Mouse (Mus musculus) neural tube, embryonic 14.5 days (tissue): ENCODE measurements at regions not wholly inside any gene's neighbourhood (a gene's known extent, or its start where the extent isn't known, plus 50 kb on each side); places are given as distances from the start of the nearest gene placed in this dataset.

ENCODE experiments used
- ATAC-seq: fragments of 200-750 bp; cut with Nextera tagmentation; 2 replicates; pipeline ENCODE4 v1.8.0; 2017; ENCODE audit warnings: low read depth, mild to moderate bottlenecking, moderate TSS enrichment, moderate library complexity
- H3K27ac ChIP-seq: fragments of 300-500 bp; sonication (generic); 2 replicates; pipeline ENCODE4 v1.5.1; 2014; ENCODE audit warnings: low read depth, mild to moderate bottlenecking, control low read depth, low read length, moderate library complexity, mixed read lengths
- H3K27me3 ChIP-seq: fragments of 300-500 bp; sonication (generic); 2 replicates; pipeline ENCODE4 v1.6.1; 2014; ENCODE audit warnings: low read length; ENCODE audit not compliant: control insufficient read depth, insufficient read depth
- H3K36me3 ChIP-seq: fragments of 300-500 bp; sonication (generic); 2 replicates; pipeline ENCODE4 v1.6.1; 2014; ENCODE audit warnings: low read length, mixed read lengths; ENCODE audit not compliant: control insufficient read depth, insufficient read depth
- H3K4me1 ChIP-seq: fragments of 300-500 bp; sonication (generic); 2 replicates; pipeline ENCODE4 v1.6.1; 2014; ENCODE audit warnings: low read length; ENCODE audit not compliant: control insufficient read depth, insufficient read depth
- H3K4me2 ChIP-seq: fragments of 300-500 bp; sonication (generic); 2 replicates; pipeline ENCODE4 v1.6.1; 2014; ENCODE audit warnings: mild to moderate bottlenecking, low read depth, low read length, control low read depth
- H3K4me3 ChIP-seq: fragments of 300-500 bp; sonication (generic); 2 replicates; pipeline ENCODE4 v1.5.1; 2014; ENCODE audit warnings: low read depth, low read length, control low read depth, mixed read lengths
- H3K9ac ChIP-seq: fragments of 300-500 bp; sonication (generic); replicated peaks from 2 replicates; pipeline ENCODE4 v1.6.1; 2014; ENCODE audit warnings: low read depth, mild to moderate bottlenecking, control low read depth, low read length, mixed read lengths
- H3K9me3 ChIP-seq: fragments of 300-500 bp; sonication (generic); 2 replicates; pipeline ENCODE4 v1.6.1; 2016; ENCODE audit warnings: low read length; ENCODE audit not compliant: control insufficient read depth
- WGBS: fragments of 180-500 bp; shearing (Covaris S2); extraction: QIAGEN DNeasy Blood & Tissue Kit; methylation state at CpG from one replicate; pipeline ENCODE4 v1.1.7; 2014; 5-methylcytosine and 5-hydroxymethylcytosine counted together

DNA sequence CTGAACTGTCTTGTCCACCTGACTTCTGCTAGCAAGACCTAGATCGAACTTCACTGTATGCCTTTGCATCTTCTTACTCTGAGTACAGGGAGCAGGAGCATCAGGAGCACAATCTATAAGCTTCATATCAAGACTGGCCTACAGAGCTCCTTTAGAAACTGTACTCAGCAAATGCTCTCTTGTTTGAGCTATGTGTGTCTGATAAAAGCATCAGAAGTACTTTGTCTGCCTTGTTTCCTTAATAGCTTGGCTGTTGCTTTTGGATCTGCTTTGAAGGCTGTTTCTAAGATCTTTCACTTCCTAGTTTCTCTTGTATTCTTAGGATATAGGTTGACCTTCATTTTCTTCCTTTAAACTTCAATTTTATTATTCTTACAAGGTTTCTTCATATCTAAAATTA is 175.3 kb upstream of the Cypt12 start:
- Histone ChIP-seq H3K9me3 (no peaks in the 10 kb centered on the region), H3K9ac (no peak overlapping the region), H3K27ac (no peak overlapping the region), H3K4me2 (no peak overlapping the region), H3K4me3 (no peak overlapping the region), H3K4me1 (no peaks in the 10 kb centered on the region), H3K36me3 (no peaks in the 10 kb centered on the region), H3K27me3 (no peaks in the 10 kb centered on the region)
- 100% methylated on average over 1 of the region's 1 CpGs for WGBS
- ATAC-seq, result no peak

DNA sequence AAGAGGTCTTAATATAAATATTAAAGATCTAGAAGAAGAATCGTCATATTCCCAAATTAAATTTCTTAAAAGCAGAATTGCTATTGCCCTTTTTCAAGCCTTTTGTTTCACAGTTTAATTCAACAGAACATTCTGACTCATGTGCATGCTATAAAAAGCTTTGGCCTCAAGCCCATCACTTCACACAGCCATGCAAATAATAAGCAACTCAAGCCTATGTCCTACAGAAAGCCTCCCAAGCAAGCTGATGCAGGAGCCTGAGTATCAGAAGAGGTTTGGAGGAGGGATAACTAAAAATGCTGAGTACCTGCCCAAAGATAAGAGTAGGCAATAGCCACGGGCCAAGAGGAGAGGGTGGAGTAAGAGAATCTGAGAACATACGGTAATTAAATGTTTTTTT is 169.1 kb upstream of the Cypt12 start:
- Histone ChIP-seq H3K27ac (no peak overlapping the region), H3K4me1 (no peaks in the 10 kb centered on the region), H3K4me2 (no peak overlapping the region), H3K36me3 (no peaks in the 10 kb centered on the region), H3K9me3 (no peaks in the 10 kb centered on the region), H3K9ac (no peak overlapping the region), H3K4me3 (no peak overlapping the region), H3K27me3 (no peaks in the 10 kb centered on the region)
- ATAC-seq, result no peak
- 80% methylated on average over 3 of the region's 3 CpGs for whole genome bisulfite sequencing

DNA sequence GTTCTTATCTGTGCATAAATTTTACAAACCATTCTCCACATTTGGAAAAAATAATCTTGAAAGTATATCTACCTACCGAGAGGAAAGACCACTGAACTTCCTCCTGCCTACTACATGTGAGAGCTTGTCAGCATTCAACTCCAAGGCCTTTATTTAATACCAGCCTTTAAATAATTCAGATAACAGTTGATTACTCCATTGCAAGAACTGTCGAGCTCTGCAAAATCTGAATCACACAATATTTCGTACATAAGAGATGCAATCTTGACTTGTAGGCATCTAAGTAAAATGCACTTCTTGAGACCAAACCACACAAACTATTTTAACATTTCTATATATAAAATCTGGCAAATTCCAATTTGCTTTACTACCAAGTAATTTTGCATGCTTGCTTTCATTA is 164.1 kb upstream of the Cypt12 start:
- peak overlapping the region; percentile 100 for H3K4me2 ChIP-seq
- ATAC-seq, result no peak
- H3K9me3 ChIP-seq, result no peaks in the 10 kb centered on the region
- H3K36me3 ChIP-seq, result no peaks in the 10 kb centered on the region
- H3K27me3 ChIP-seq, result no peaks in the 10 kb centered on the region
- peak overlapping the region; percentile 53 for H3K9ac ChIP-seq
- 35% methylated on average over 3 of the region's 3 CpGs for WGBS
- peak overlapping the region; percentile 72 for H3K4me3 ChIP-seq
- H3K27ac ChIP-seq, result peak overlapping the region; percentile 89
- peaks cover 11% of the 10 kb centered on the region for H3K4me1 ChIP-seq

DNA sequence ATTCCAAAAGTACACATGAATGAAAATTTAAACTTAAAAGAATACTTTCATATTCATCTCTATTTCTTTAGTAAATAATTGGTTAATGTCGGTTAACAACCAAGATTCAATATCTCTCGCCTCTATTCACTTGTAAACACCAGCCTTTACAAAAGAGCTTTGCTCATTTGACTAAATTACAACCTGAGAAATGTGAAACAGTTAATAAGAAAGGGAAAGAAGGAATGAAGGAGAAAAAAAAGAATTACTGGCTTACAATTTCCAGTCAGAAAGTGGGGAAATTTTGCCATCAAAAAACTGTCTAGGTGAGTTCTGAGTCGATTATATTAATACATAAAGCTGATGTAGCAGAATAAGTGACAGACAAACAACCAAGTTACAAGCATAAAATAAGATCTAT is 163.6 kb upstream of the Cypt12 start:
- WGBS, result 14% methylated on average over 3 of the region's 3 CpGs
- H3K4me3 ChIP-seq, result peak overlapping the region; percentile 72
- peak overlapping the region; percentile 99 for H3K9ac ChIP-seq
- ATAC-seq, result no peak
- H3K4me2 ChIP-seq, result peak overlapping the region; percentile 100
- no peaks in the 10 kb centered on the region for H3K9me3 ChIP-seq
- H3K27me3 ChIP-seq, result no peaks in the 10 kb centered on the region
- no peaks in the 10 kb centered on the region for H3K36me3 ChIP-seq
- H3K27ac ChIP-seq, result peak overlapping the region; percentile 100; the same call in 1 of the 2 replicates
- peaks cover 11% of the 10 kb centered on the region for H3K4me1 ChIP-seq

DNA sequence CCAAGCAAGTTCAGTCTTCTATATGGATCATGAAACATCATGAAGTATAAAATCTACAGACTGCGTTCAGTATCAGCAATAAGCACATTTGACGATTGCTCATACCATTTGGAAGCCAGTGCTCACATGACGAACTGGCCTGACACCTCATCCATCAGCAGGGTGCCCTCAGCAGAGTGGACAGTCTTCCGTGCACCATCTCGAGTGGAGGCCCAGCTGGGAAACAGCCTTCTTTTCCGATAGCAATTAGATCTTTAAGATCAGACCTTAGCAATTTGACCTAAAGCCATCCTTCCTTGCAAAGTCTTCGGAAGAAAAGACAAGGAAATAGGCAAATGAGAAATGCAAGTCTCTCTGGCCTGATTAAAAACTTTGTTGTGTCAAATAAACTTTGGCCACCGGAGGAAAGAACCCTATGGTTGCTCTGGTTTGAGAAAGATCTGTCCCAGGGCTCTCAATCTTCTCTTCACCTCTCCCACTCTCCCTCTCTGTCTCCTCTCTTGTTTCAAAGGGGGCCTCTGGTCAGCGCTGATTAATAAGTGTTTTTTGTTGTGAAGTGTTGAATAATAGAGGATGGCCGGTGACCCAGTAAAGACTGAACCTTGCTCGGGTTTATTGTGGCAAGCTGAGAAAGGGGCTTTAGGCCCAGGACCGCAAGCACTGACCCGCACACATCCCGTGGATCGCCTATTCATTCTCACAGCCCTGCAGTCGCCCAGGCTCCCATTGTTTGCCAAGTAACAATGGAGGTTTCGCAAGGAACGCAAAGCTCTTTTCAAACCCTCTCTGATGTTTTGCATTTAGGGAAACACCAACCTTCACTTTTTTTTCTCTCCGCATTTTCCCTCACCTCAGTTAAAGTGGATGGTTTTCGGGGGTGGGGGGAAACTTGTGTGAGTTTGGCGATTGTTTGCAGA is 162.8 kb upstream of the Cypt12 start:
- H3K4me3 ChIP-seq, result peak overlapping the region; percentile 72
- no peaks in the 10 kb centered on the region for H3K9me3 ChIP-seq
- H3K36me3 ChIP-seq, result no peaks in the 10 kb centered on the region
- H3K27ac ChIP-seq, result peak overlapping the region; percentile 100
- peaks cover 11% of the 10 kb centered on the region for H3K4me1 ChIP-seq
- H3K9ac ChIP-seq, result peak overlapping the region; percentile 99
- WGBS, result 3% methylated on average over 21 of the region's 21 CpGs
- H3K27me3 ChIP-seq, result no peaks in the 10 kb centered on the region
- ATAC-seq, result no peak
- H3K4me2 ChIP-seq, result peak overlapping the region; percentile 100

DNA sequence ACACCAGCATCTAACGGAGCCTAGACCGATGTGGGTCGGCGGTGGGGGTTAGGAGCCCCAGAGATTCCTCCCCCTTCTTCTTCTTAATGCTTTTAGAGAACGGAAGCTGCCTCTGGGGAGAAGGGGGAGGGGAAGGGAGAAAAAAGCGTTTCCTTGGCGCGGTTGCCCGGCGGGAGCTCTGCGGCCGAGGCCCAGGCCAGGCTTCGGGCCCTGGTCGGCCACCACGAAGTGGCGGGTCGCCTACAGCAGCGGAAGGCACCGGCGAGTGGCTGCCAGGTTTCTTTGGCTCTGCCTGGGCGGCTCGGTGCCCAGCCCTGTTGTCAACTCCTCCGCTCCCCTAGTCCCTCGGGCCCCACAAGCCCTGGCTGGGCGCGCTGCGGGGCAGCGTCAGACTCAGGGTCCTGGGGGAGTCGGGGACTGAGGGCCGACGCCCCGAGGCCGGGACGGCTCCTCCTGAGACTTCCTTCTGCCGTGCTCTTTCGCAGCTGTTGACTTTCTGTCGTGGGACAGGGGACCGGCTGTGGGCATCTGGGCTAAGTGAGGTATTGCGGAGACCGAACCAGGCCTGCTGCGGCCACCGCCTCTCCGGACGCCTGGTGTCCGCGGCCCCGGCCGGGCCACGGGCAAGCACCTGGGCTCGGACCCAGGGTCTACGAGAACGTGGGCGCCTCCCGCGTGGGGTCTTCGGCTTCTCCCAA is 162.0 kb upstream of the Cypt12 start:
- H3K27me3 ChIP-seq, result no peaks in the 10 kb centered on the region
- H3K36me3 ChIP-seq, result no peaks in the 10 kb centered on the region
- peak overlapping the region; percentile 99 for H3K9ac ChIP-seq
- peak; percentile 48 for ATAC-seq
- under 1% methylated on average over 56 of the region's 56 CpGs for WGBS
- H3K9me3 ChIP-seq, result no peaks in the 10 kb centered on the region
- peak overlapping the region; percentile 72 for H3K4me3 ChIP-seq
- peak overlapping the region; percentile 100 for H3K4me2 ChIP-seq
- H3K27ac ChIP-seq, result peak overlapping the region; percentile 100
- peaks cover 11% of the 10 kb centered on the region for H3K4me1 ChIP-seq

DNA sequence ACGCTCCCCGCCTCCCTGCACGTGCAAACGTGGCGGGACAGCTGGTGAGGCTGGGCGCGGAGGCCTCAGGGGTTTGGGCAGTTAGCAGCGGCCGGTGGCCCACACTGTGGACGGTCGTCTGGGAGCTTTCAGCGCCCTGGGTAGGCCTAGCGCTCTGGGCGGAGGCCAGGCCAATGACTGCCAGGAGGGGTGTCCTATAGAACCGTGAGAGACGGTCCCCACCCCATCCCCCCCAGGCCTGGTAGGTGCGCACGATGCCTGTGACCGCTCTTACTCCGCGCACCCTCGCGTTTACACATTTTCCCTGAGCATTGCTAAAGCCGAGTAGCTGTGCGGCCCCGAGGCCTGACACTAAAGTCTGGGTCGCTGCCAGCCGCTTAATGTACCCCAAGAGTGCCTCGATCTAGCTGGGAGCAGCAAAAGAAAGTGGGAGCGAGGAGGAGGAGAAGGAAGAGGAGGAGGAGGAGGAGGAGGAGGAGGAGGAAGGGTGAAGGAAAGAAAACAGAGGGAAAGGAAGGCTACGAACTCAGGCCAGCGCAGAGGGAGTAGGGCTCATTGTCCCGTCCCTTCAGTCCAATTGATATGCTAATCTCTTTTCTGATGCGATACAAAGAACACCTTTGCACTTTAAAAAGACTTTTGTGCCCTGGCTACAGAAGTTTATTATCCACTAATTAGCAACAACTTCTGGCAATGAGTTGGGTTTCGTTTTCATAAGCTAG is 161.3 kb upstream of the Cypt12 start:
- Histone ChIP-seq H3K4me1 (peaks cover 11% of the 10 kb centered on the region), H3K9me3 (no peaks in the 10 kb centered on the region), H3K4me3 (peak overlapping the region; percentile 72), H3K4me2 (peak overlapping the region; percentile 100), H3K27me3 (no peaks in the 10 kb centered on the region), H3K9ac (peak overlapping the region; percentile 99), H3K27ac (peak overlapping the region; percentile 100), H3K36me3 (no peaks in the 10 kb centered on the region)
- under 1% methylated on average over 34 of the region's 35 CpGs for WGBS
- ATAC-seq, result peak; percentile 72

DNA sequence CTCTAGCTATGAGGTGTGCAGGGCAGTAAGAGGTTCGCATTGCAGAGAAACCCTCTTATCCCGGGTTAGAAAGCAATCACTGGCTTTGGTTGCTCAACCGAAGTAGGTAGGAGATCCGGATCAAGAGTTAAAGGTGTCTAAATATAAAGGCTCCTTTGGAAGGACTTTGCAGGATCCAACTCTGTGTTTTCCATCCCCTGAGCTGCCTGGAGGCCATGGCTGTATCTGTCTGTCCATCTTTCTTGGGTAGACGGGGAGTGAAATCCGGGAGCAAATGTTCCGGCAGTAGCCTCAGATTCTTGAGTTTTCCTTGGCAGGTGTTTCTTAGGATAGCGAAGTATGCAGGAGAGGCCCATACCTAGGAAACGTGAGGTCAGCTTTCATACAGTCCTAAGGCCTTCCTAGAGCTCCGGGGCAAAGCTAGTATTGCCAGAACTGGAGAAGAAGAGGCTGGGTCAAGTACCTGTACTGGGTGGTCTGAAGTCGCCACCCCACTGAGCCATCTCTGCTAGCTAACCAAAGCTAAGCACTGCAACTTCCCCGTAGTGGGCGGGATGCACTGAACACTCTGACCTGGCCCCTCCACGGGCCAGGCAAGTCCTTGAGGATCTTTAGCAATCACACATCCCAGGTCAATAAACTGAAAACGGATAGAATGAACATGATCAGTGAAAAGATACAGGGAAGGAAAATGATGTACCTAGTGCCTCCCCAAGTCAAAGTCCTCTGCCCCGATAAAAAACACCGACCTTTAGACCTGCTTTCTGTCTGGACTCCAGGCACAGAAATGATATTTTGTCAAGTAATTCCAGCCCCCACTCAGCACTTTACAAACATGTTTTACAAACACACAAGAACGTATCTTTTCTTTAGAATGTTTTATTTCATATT is 160.5 kb upstream of the Cypt12 start:
- 8% methylated on average over 18 of the region's 18 CpGs for WGBS

More for the DNA sequence above, 160.5 kb upstream of the Cypt12 start:
- peak overlapping the region; percentile 100 for H3K4me2 ChIP-seq
- H3K36me3 ChIP-seq, result no peaks in the 10 kb centered on the region
- H3K27me3 ChIP-seq, result no peaks in the 10 kb centered on the region
- H3K4me1 ChIP-seq, result peaks cover 11% of the 10 kb centered on the region
- peak overlapping the region; percentile 99 for H3K9ac ChIP-seq
- no peaks in the 10 kb centered on the region for H3K9me3 ChIP-seq
- H3K4me3 ChIP-seq, result peak overlapping the region; percentile 72
- peak overlapping the region; percentile 100 for H3K27ac ChIP-seq
- ATAC-seq, result no peak
